Mouse (Mus musculus) forebrain, embryonic 14.5 days (tissue): Measurements from ENCODE around the gene Ripor1. TPM values are rescaled to one million over a fixed set of nuclear protein-coding genes. Genes with fewer than 3 reads are reported as not detected.

Experiments used
- ATAC-seq: fragments of 200-750 bp; cut with Nextera tagmentation; 2 replicates; pipeline ENCODE4 v1.8.0; 2017; ENCODE audit warnings: mild to moderate bottlenecking, moderate library complexity
- DNase-seq: peaks from one replicate; pipeline ENCODE4 v3.0.0-alpha.2; 2015; ENCODE audit warnings: low spot score
- H3K27ac ChIP-seq: fragments of 300-500 bp; sonication (generic); 2 replicates; pipeline ENCODE4 v1.5.1; 2014; ENCODE audit warnings: low read depth, mild to moderate bottlenecking, control low read depth, low read length, moderate library complexity
- H3K27me3 ChIP-seq: fragments of 300-500 bp; sonication (generic); replicated peaks from 2 replicates; pipeline ENCODE4 v1.6.1; 2014; ENCODE audit warnings: low read length, control low read depth, mixed read lengths; ENCODE audit not compliant: control insufficient read depth, insufficient read depth
- H3K36me3 ChIP-seq: fragments of 300-500 bp; sonication (generic); 2 replicates; pipeline ENCODE4 v1.6.1; 2014; ENCODE audit warnings: low read length, control low read depth; ENCODE audit not compliant: control insufficient read depth, insufficient read depth
- H3K4me1 ChIP-seq: fragments of 300-500 bp; sonication (generic); 2 replicates; pipeline ENCODE4 v1.6.1; 2014; ENCODE audit warnings: antibody characterized with exemption, low read length, control low read depth; ENCODE audit not compliant: control insufficient read depth, insufficient read depth
- H3K4me2 ChIP-seq: fragments of 300-500 bp; sonication (generic); 2 replicates; pipeline ENCODE4 v1.6.1; 2014; ENCODE audit warnings: mild to moderate bottlenecking, control low read depth, low read length
- H3K4me3 ChIP-seq: fragments of 300-500 bp; sonication (generic); 2 replicates; pipeline ENCODE4 v1.5.1; 2014; ENCODE audit warnings: low read depth, low read length, control low read depth
- H3K9ac ChIP-seq: fragments of 300-500 bp; sonication (generic); 2 replicates; pipeline ENCODE4 v1.6.1; 2014; ENCODE audit warnings: mild to moderate bottlenecking, low read length, control low read depth, moderate library complexity
- H3K9me3 ChIP-seq: fragments of 300-500 bp; sonication (generic); replicated peaks from 2 replicates; pipeline ENCODE4 v1.6.1; 2016; ENCODE audit warnings: low read length, control low read depth, mixed read lengths; ENCODE audit not compliant: control insufficient read depth
- WGBS: fragments of 180-500 bp; shearing (Covaris S2); extraction: QIAGEN DNeasy Blood & Tissue Kit; methylation state at CpG from one replicate; pipeline ENCODE4 v1.1.7; 2014; 5-methylcytosine and 5-hydroxymethylcytosine counted together
- microRNA counts: library from miRNA; unstranded; fragments of <30 nt; microRNA quantifications from one replicate; lab custom pipeline; 2016
- microRNA-seq: library from miRNA; unstranded; fragments of <30 nt; microRNA quantifications from one replicate; pipeline ENCODE4, GENCODE M21; 2016
- polyA plus RNA-seq: library from polyadenylated mRNA; unstranded; fragments of >200 nt; fragmentation: Nextera tagmentation; extraction: Ambion mirVana; gene quantifications from 2 replicates; pipeline ENCODE4 v1.2.1, GENCODE M21; 2014

Gene Ripor1
- polyA plus RNA-seq, 1 experiment from 2014 or later, result 14.9 TPM

DNA sequence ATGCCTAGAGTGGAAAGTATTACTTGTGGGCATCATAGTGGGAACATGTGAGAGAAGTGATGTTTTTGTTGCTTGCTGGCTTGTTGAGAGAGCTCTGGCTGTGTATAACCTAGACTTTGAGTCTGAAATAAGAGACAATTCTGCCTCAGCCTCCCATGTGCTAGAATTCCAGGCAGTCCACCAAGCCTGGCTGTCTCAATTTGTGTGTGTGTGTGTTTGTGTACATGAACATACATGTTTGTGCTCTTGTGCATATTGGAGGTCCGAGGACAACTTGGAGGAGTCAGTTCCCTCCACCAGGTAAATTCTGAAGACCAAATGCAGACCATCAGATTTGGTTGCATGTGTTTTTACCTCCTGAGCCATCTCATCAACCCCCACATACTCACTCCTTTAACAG is 40.1 kb downstream of the Ripor1 start:
- no peaks in the 10 kb centered on the region for H3K4me1 ChIP-seq
- H3K27ac ChIP-seq, result no peak overlapping the region
- no peak for ATAC-seq
- H3K27me3 ChIP-seq, result no peaks in the 10 kb centered on the region
- peaks cover 37% of the 10 kb centered on the region for H3K36me3 ChIP-seq
- H3K9me3 ChIP-seq, result no peaks in the 10 kb centered on the region
- no peak for DNase-seq
- H3K4me2 ChIP-seq, result no peak overlapping the region
- H3K9ac ChIP-seq, result no peak overlapping the region
- no peak overlapping the region for H3K4me3 ChIP-seq
- WGBS, result 89% methylated on average over 1 of the region's 1 CpGs

DNA sequence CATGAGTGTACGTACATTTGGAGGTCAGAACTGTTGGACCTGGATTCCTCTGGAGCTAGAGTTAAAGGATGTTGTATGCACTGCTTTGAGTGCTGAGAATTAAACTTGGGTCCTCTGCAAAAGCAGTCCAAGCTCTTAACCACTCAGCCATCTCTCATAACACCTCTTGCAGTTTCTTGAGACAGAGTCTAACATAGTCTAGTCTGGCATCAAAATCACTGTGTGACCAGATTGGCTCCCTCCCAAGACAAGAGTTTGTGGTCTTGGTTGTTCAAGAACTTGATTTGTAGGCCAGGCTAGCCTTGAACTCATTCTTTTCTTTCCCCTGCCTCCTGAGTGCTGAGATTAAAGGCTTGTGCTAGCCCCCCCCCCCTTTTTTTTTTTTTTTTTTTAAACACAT is 43.9 kb downstream of the Ripor1 start:
- H3K36me3 ChIP-seq, result peaks cover 47% of the 10 kb centered on the region
- H3K4me3 ChIP-seq, result no peak overlapping the region
- no peak overlapping the region for H3K9ac ChIP-seq
- no peak for ATAC-seq
- H3K4me2 ChIP-seq, result no peak overlapping the region
- no peak overlapping the region for H3K27ac ChIP-seq
- DNase-seq, result no peak
- no peaks in the 10 kb centered on the region for H3K9me3 ChIP-seq
- no peaks in the 10 kb centered on the region for H3K4me1 ChIP-seq
- 100% methylated on average over 1 of the region's 1 CpGs for WGBS
- H3K27me3 ChIP-seq, result no peaks in the 10 kb centered on the region

DNA sequence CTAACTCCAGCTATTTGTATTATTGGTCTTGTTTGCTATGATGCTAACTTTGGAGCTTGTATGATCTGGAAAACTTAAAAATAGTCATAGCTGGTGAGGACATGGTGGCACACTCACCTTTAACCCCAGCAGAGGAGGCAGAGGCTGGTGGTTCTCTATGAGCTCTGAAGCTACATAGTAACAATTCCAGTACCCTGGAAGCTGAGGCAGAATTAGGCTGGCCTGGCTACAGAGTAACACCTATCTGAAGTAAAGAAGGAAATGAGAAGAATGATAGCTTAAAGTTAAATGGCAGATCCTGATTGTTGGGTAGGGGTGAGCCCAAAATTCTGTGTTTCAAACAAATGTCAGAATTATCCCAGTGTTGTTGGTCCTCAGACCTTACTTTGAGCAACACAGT is 52.6 kb downstream of the Ripor1 start:
- Histone ChIP-seq H3K27ac (no peak overlapping the region), H3K4me3 (no peak overlapping the region), H3K9ac (no peak overlapping the region), H3K9me3 (no peaks in the 10 kb centered on the region), H3K27me3 (no peaks in the 10 kb centered on the region), H3K4me1 (no peaks in the 10 kb centered on the region), H3K36me3 (peaks cover 18% of the 10 kb centered on the region), H3K4me2 (no peak overlapping the region)
- no peak for DNase-seq
- no peak for ATAC-seq

DNA sequence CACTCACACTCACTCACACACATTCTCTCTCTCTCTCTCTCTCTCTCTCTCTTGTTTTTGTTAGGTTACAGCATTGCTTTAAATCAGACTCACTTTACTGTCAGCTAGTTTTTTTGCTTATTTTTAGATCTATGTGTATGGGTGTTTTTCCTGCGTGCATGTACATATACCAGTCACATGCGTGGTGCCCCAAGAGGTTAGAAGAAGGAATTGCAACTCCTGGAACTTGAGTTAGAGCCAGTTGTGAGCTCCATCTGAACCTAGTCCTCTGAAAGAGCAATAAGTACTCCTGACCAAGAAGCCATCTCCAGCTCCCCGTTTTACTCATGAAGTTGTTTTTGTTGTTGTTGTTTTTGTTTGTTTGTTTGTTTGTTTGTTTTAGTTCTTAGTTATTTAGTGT is 56.1 kb downstream of the Ripor1 start:
- peaks cover 24% of the 10 kb centered on the region for H3K36me3 ChIP-seq
- no peaks in the 10 kb centered on the region for H3K4me1 ChIP-seq
- no peaks in the 10 kb centered on the region for H3K27me3 ChIP-seq
- H3K4me3 ChIP-seq, result no peak overlapping the region
- H3K27ac ChIP-seq, result no peak overlapping the region
- H3K9ac ChIP-seq, result no peak overlapping the region
- H3K9me3 ChIP-seq, result no peaks in the 10 kb centered on the region
- whole genome bisulfite sequencing, result 85% methylated on average over 3 of the region's 3 CpGs
- ATAC-seq, result no peak
- peak; percentile 60 for DNase-seq
- H3K4me2 ChIP-seq, result no peak overlapping the region

MicroRNAs encoded within 50 kb of the gene (microRNA counts, 519-probe panel; counts per million panel counts)
- not detected for microRNA mmu-miR-1966 (lab: Ali Mortazavi, UCI)

Small RNA genes lying within 50 kb of the gene (microRNA-seq; reads per million reads assigned to microRNA genes)
- not detected for gene Mir1966

Other genes with a start within 250 kb of the Ripor1 start
- 1.1 and 1.2 TPM in 2 replicates for gene Plekhg4, start 232.0 kb upstream of the Ripor1 start, polyA plus RNA-seq
- 0.09 TPM in 1 of 2 replicates, not detected in the other for gene Kctd19, start 191.8 kb upstream of the Ripor1 start, polyA plus RNA-seq
- 0.22 and 0.43 TPM in 2 replicates for gene Lrrc36, start 191.7 kb upstream of the Ripor1 start, polyA plus RNA-seq
- 49.2 and 57.0 TPM in 2 replicates for gene Tppp3, start 133.7 kb upstream of the Ripor1 start, polyA plus RNA-seq
- gene Zdhhc1, start 108.4 kb upstream of the Ripor1 start, polyA plus RNA-seq, result 15.5 and 22.0 TPM in 2 replicates
- 1.1 and 1.8 TPM in 2 replicates for gene Hsd11b2, start 86.5 kb upstream of the Ripor1 start, polyA plus RNA-seq
- 194 and 211 TPM in 2 replicates for gene Atp6v0d1, start 39.2 kb upstream of the Ripor1 start, polyA plus RNA-seq
- gene Ctcf, start 31.3 kb downstream of the Ripor1 start, polyA plus RNA-seq, result 100 and 108 TPM in 2 replicates
- gene Agrp, start 32.1 kb downstream of the Ripor1 start, polyA plus RNA-seq, result 0.72 and 1.8 TPM in 2 replicates
- gene Carmil2, start 81.0 kb downstream of the Ripor1 start, polyA plus RNA-seq, result 6.0 and 8.4 TPM in 2 replicates
- 79.7 and 89.5 TPM in 2 replicates for gene Acd, start 95.8 kb downstream of the Ripor1 start, polyA plus RNA-seq
- gene Pard6a, start 95.9 kb downstream of the Ripor1 start, polyA plus RNA-seq, result 48.1 and 54.6 TPM in 2 replicates
- 0.20 and 0.34 TPM in 2 replicates for gene 4933405L10Rik, start 102.4 kb downstream of the Ripor1 start, polyA plus RNA-seq
- gene Enkd1, start 103.0 kb downstream of the Ripor1 start, polyA plus RNA-seq, result 18.9 and 19.0 TPM in 2 replicates
- gene Gfod2, start 153.4 kb downstream of the Ripor1 start, polyA plus RNA-seq, result 62.9 and 70.6 TPM in 2 replicates
- 8.1 and 10.4 TPM in 2 replicates for gene Ranbp10, start 222.1 kb downstream of the Ripor1 start, polyA plus RNA-seq
- gene Tsnaxip1, start 222.5 kb downstream of the Ripor1 start, polyA plus RNA-seq, result 0.83 TPM in 2 replicates
- 50.7 and 51.8 TPM in 2 replicates for gene Cenpt, start 248.0 kb downstream of the Ripor1 start, polyA plus RNA-seq
- gene Thap11, start 249.9 kb downstream of the Ripor1 start, polyA plus RNA-seq, result 51.7 and 60.8 TPM in 2 replicates